Mouse (Mus musculus) hindbrain, embryonic 16.5 days (tissue): Measurements from ENCODE around the gene Sytl3. TPM values are rescaled to one million over a fixed set of nuclear protein-coding genes. Genes with fewer than 3 reads are reported as not detected.

Source experiments
- ATAC-seq: fragments of 200-750 bp; cut with Nextera tagmentation; 2 replicates; pipeline ENCODE4 v1.8.0; 2017; ENCODE audit warnings: moderate TSS enrichment, moderate library complexity
- H3K27ac ChIP-seq: fragments of 300-500 bp; sonication (generic); 2 replicates; pipeline ENCODE4 v1.5.1; 2014; ENCODE audit warnings: low read depth, mild to moderate bottlenecking, control low read depth, low read length, moderate library complexity
- H3K27me3 ChIP-seq: fragments of 300-500 bp; sonication (generic); replicated peaks from 2 replicates; pipeline ENCODE4 v1.6.1; 2014; ENCODE audit warnings: low read length; ENCODE audit not compliant: control insufficient read depth, insufficient read depth
- H3K36me3 ChIP-seq: fragments of 300-500 bp; sonication (generic); 2 replicates; pipeline ENCODE4 v1.6.1; 2014; ENCODE audit warnings: mild to moderate bottlenecking, low read length, moderate library complexity, mixed read lengths; ENCODE audit not compliant: control insufficient read depth, insufficient read depth
- H3K4me1 ChIP-seq: fragments of 300-500 bp; sonication (generic); 2 replicates; pipeline ENCODE4 v1.6.1; 2014; ENCODE audit warnings: low read depth, low read length; ENCODE audit not compliant: control insufficient read depth, insufficient read depth
- H3K4me2 ChIP-seq: fragments of 300-500 bp; sonication (generic); 2 replicates; pipeline ENCODE4 v1.6.1; 2014; ENCODE audit warnings: mild to moderate bottlenecking, low read length, control low read depth, moderate library complexity
- H3K4me3 ChIP-seq: fragments of 300-500 bp; sonication (generic); 2 replicates; pipeline ENCODE4 v1.5.1; 2014; ENCODE audit warnings: mild to moderate bottlenecking, low read length, control low read depth, moderate library complexity
- H3K9ac ChIP-seq: fragments of 300-500 bp; sonication (generic); 2 replicates; pipeline ENCODE4 v1.6.1; 2014; ENCODE audit warnings: low read depth, mild to moderate bottlenecking, control low read depth, low read length, moderate library complexity
- H3K9me3 ChIP-seq: fragments of 300-500 bp; sonication (generic); 2 replicates; pipeline ENCODE4 v1.6.1; 2014; ENCODE audit warnings: mild to moderate bottlenecking, low read length, moderate library complexity; ENCODE audit not compliant: control insufficient read depth
- WGBS: fragments of 180-500 bp; shearing (Covaris S2); extraction: QIAGEN DNeasy Blood & Tissue Kit; methylation state at CpG from one replicate; pipeline ENCODE4 v1.1.7; 2014; 5-methylcytosine and 5-hydroxymethylcytosine counted together
- polyA plus RNA-seq: library from polyadenylated mRNA; unstranded; fragments of >200 nt; fragmentation: Nextera tagmentation; extraction: Ambion mirVana; gene quantifications from 2 replicates; pipeline ENCODE4 v1.2.1, GENCODE M21; 2015

The Sytl3 gene
- polyA plus RNA-seq, 1 experiment from 2014 or later: 1.5 TPM

- Histone ChIP-seq H3K27ac (no peak overlapping the region), H3K27me3 (no peaks in the 10 kb centered on the region), H3K9ac (no peak overlapping the region), H3K4me2 (no peak overlapping the region), H3K9me3 (no peaks in the 10 kb centered on the region), H3K4me1 (peaks cover 8% of the 10 kb centered on the region), H3K36me3 (no peaks in the 10 kb centered on the region), H3K4me3 (no peak overlapping the region)
- WGBS: 82% methylated on average over 11 of the region's 11 CpGs
- no peak for ATAC-seq
These were observed 92.4 kb downstream of the Sytl3 start for GRCm38 (mm10) chr17:6751221-6751859.

- Histone ChIP-seq H3K27me3 (no peaks in the 10 kb centered on the region), H3K27ac (no peak overlapping the region), H3K36me3 (no peaks in the 10 kb centered on the region), H3K4me3 (no peak overlapping the region), H3K4me1 (peaks cover 4% of the 10 kb centered on the region), H3K9ac (no peak overlapping the region), H3K9me3 (no peaks in the 10 kb centered on the region), H3K4me2 (no peak overlapping the region)
- 45% methylated on average over 7 of the region's 7 CpGs for WGBS
- ATAC-seq: no peak
These were observed 93.5 kb downstream of the Sytl3 start for GRCm38 (mm10) chr17:6752375-6752774.

GRCm38 (mm10) chr17:6755176-6755575 lies 96.3 kb downstream of the Sytl3 start:
- no peaks in the 10 kb centered on the region for H3K27me3 ChIP-seq
- no peak overlapping the region for H3K27ac ChIP-seq
- 91% methylated on average over 9 of the region's 9 CpGs for WGBS
- H3K4me2 ChIP-seq: no peak overlapping the region
- no peaks in the 10 kb centered on the region for H3K36me3 ChIP-seq
- ATAC-seq: no peak
- no peaks in the 10 kb centered on the region for H3K4me1 ChIP-seq
- no peak overlapping the region for H3K4me3 ChIP-seq
- H3K9me3 ChIP-seq: no peaks in the 10 kb centered on the region
- H3K9ac ChIP-seq: no peak overlapping the region

GRCm38 (mm10) chr17:6755873-6756272 lies 97.0 kb downstream of the Sytl3 start:
- Histone ChIP-seq H3K36me3 (no peaks in the 10 kb centered on the region), H3K9me3 (no peaks in the 10 kb centered on the region)
- 83% methylated on average over 8 of the region's 8 CpGs for WGBS

GRCm38 (mm10) chr17:6757902-6758301 lies 99.0 kb downstream of the Sytl3 start:
- ATAC-seq: no peak
- Histone ChIP-seq H3K27me3 (no peaks in the 10 kb centered on the region), H3K9ac (no peak overlapping the region), H3K4me3 (no peak overlapping the region), H3K9me3 (no peaks in the 10 kb centered on the region), H3K27ac (no peak overlapping the region), H3K4me1 (no peaks in the 10 kb centered on the region), H3K36me3 (no peaks in the 10 kb centered on the region), H3K4me2 (no peak overlapping the region)
- 94% methylated on average over 16 of the region's 16 CpGs for WGBS

More at GRCm38 (mm10) chr17:6755873-6756272, 97.0 kb downstream of the Sytl3 start:
- Histone ChIP-seq H3K4me2 (no peak overlapping the region), H3K9ac (no peak overlapping the region), H3K27ac (no peak overlapping the region), H3K4me3 (no peak overlapping the region), H3K27me3 (no peaks in the 10 kb centered on the region), H3K4me1 (no peaks in the 10 kb centered on the region)
- ATAC-seq: no peak

- H3K4me2 ChIP-seq: no peak overlapping the region
- H3K36me3 ChIP-seq: no peaks in the 10 kb centered on the region
- no peak overlapping the region for H3K9ac ChIP-seq
- no peak for ATAC-seq
- 83% methylated on average over 8 of the region's 8 CpGs for WGBS
- no peaks in the 10 kb centered on the region for H3K4me1 ChIP-seq
- no peaks in the 10 kb centered on the region for H3K9me3 ChIP-seq
- H3K27ac ChIP-seq: no peak overlapping the region
- no peak overlapping the region for H3K4me3 ChIP-seq
- no peaks in the 10 kb centered on the region for H3K27me3 ChIP-seq
These were observed 100.0 kb downstream of the Sytl3 start for GRCm38 (mm10) chr17:6758845-6759244.

GRCm38 (mm10) chr17:6759717-6760292 lies 100.9 kb downstream of the Sytl3 start:
- no peak overlapping the region for H3K4me2 ChIP-seq
- 33% methylated on average over 9 of the region's 9 CpGs for WGBS
- H3K4me1 ChIP-seq: no peaks in the 10 kb centered on the region; the same call in 1 of the 2 replicates
- H3K4me3 ChIP-seq: no peak overlapping the region
- no peaks in the 10 kb centered on the region for H3K27me3 ChIP-seq
- no peaks in the 10 kb centered on the region for H3K9me3 ChIP-seq
- H3K9ac ChIP-seq: no peak overlapping the region
- no peak for ATAC-seq
- H3K27ac ChIP-seq: no peak overlapping the region
- no peaks in the 10 kb centered on the region for H3K36me3 ChIP-seq

GRCm38 (mm10) chr17:6763513-6764226 lies 104.8 kb downstream of the Sytl3 start:
- ATAC-seq: no peak
- no peaks in the 10 kb centered on the region; the same call in 1 of the 2 replicates for H3K4me1 ChIP-seq
- 27% methylated on average over 7 of the region's 7 CpGs for WGBS

GRCm38 (mm10) chr17:6764227-6764593 lies 105.3 kb downstream of the Sytl3 start:
- no peak overlapping the region for H3K4me3 ChIP-seq
- H3K36me3 ChIP-seq: no peaks in the 10 kb centered on the region
- WGBS: 68% methylated on average over 7 of the region's 7 CpGs
- no peaks in the 10 kb centered on the region; the same call in 1 of the 2 replicates for H3K4me1 ChIP-seq
- H3K27ac ChIP-seq: no peak overlapping the region
- H3K9me3 ChIP-seq: no peaks in the 10 kb centered on the region
- no peak overlapping the region for H3K4me2 ChIP-seq
- H3K9ac ChIP-seq: no peak overlapping the region
- no peak for ATAC-seq
- H3K27me3 ChIP-seq: no peaks in the 10 kb centered on the region

More at GRCm38 (mm10) chr17:6763513-6764226, 104.8 kb downstream of the Sytl3 start:
- Histone ChIP-seq H3K9ac (no peak overlapping the region), H3K4me2 (no peak overlapping the region), H3K36me3 (no peaks in the 10 kb centered on the region), H3K27me3 (no peaks in the 10 kb centered on the region), H3K4me3 (no peak overlapping the region), H3K27ac (no peak overlapping the region), H3K9me3 (no peaks in the 10 kb centered on the region)
